Mouse (Mus musculus): ENCODE results near the gene Osbpl10. TPM values are rescaled to one million over a fixed set of nuclear protein-coding genes. Genes with fewer than 3 reads are reported as not detected.

Gene Osbpl10
- total and polyA plus RNA-seq, 3 experiments = 0.19 TPM; not detected in 2

DNA sequence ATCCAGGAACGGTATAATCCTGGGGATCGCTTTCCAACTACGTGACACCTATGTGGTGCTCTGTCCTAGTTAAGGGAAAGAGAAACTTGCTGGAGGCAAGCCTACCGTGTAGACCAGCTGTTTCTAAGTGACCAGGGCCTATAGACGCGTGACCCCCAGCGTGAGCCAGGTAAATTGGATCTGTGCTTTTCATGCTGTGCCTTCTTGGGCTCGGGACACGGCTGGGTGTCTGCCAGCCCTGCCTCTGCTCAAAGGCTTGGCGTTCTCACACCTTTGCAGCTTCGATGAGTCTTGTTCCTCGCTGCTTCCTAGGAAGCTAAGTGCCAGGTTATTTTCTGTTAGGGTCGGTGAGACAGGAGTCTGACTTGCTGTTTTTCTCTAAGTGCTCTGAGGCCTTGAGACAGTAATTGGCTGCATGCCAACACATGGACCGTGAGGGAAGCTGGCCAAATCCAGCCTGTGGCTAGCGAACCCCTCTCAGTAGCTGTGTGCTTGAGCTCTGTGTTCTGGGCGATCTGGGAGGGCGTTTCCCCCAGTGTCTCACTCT, 142.4 kb downstream of the Osbpl10 start:
- no peaks in the 10 kb centered on the region for H3K9me3 ChIP-seq (replicated peaks; ENCODE audit: low read length)
- in situ Hi-C loops (cut with MboI; ENCODE audit: low pct_ligation_motif_present, low pct_unique_long_range_greater_than_20kb, low sequenced_read_pairs) (no loop called here), dilution Hi-C loops (cut with MboI; ENCODE audit: extremely low pct_ligation_motif_present, extremely low pct_unique_long_range_greater_than_20kb, low sequenced_read_pairs) (no loop called here)
- H3K4me2 ChIP-seq (ENCODE audit: insufficient read depth, low read depth, poor library complexity, severe bottlenecking) = no peak overlapping the region
- no peaks in the 10 kb centered on the region for H3K27me3 ChIP-seq (replicated peaks)
- H3K36me3 ChIP-seq (replicated peaks in 1 of 2; ENCODE audit: control insufficient read depth in 1 of 2, insufficient read depth in 1 of 2, low read length in 1 of 2) = no peaks in the 10 kb centered on the region
- H3K4me1 ChIP-seq (ENCODE audit: control insufficient read depth in 1 of 2, insufficient read depth in 2 of 2) = no peaks in the 10 kb centered on the region
- no peak overlapping the region for H3K9ac ChIP-seq (ENCODE audit: insufficient read depth, low read depth)
- no peak overlapping the region for H3K27ac ChIP-seq (ENCODE audit: insufficient read depth, low read depth)
- H3K79me2 ChIP-seq (replicated peaks; ENCODE audit: control insufficient read depth, extremely low read depth, insufficient read depth, poor library complexity, severe bottlenecking) = no peaks in the 10 kb centered on the region
- TF ChIP-seq NELFE (IDR thresholded peaks at IDR 0.05; ENCODE audit: low read depth, low read length) = no peak
- TF ChIP-seq BHLHE40 (IDR thresholded peaks at IDR 0.05; ENCODE audit: low read depth, low read length) = no peak
- no peak for TF ChIP-seq CHD2 (IDR thresholded peaks at IDR 0.05; ENCODE audit: low read length)
- no peak for TF ChIP-seq UBTF (IDR thresholded peaks at IDR 0.05; ENCODE audit: low read depth, low read length)
- TF ChIP-seq MEF2A (IDR thresholded peaks at IDR 0.05; ENCODE audit: borderline replicate concordance, low read depth, low read length) = no peak
- TF ChIP-seq CTCF (conservative IDR thresholded peaks at IDR 0.05 in 1 of 2, IDR thresholded peaks at IDR 0.05 in 1 of 2; ENCODE audit: low read depth in 2 of 2, low read length in 2 of 2) = no peak
- no peak for TF ChIP-seq MAFK (IDR thresholded peaks at IDR 0.05; ENCODE audit: insufficient replicate concordance, low read length)
- no peak for TF ChIP-seq PAX5 (IDR thresholded peaks at IDR 0.05; ENCODE audit: low read length)
- no peak for TF ChIP-seq USF1 (IDR thresholded peaks at IDR 0.05; ENCODE audit: low read depth, low read length)
- no peak for TF ChIP-seq ELF1 (IDR thresholded peaks at IDR 0.05; ENCODE audit: low read depth, low read length)
- TF ChIP-seq HCFC1 (IDR thresholded peaks at IDR 0.05; ENCODE audit: low read depth, low read length) = no peak
- no peak for TF ChIP-seq POLR2A (IDR thresholded peaks at IDR 0.05; ENCODE audit: low read depth, low read length)
- no peak for TF ChIP-seq IRF4 (IDR thresholded peaks at IDR 0.05; ENCODE audit: low read depth, low read length)
- TF ChIP-seq MXI1 (IDR thresholded peaks at IDR 0.05; ENCODE audit: low read depth, low read length) = no peak
- no peak for TF ChIP-seq TBP (conservative IDR thresholded peaks at IDR 0.05; ENCODE audit: low read depth, low read length)
- no peak for TF ChIP-seq EP300 (IDR thresholded peaks at IDR 0.05; ENCODE audit: low read length)
- TF ChIP-seq RCOR1 (conservative IDR thresholded peaks at IDR 0.05; ENCODE audit: low read depth, low read length) = no peak
- TF ChIP-seq JUND (conservative IDR thresholded peaks at IDR 0.05; ENCODE audit: low read depth, low read length) = no peak
- no peak for TF ChIP-seq CHD1 (IDR thresholded peaks at IDR 0.05; ENCODE audit: low read depth, low read length)
- TF ChIP-seq ZC3H11A (IDR thresholded peaks at IDR 0.05; ENCODE audit: low read depth, low read length) = no peak
- no peak overlapping the region for H3K4me3 ChIP-seq (replicated peaks in 1 of 3; ENCODE audit: low read depth in 2 of 3, low read length in 2 of 3, poor library complexity in 1 of 3)
- no peak for DNase-seq (ENCODE audit: extremely low read depth)

DNA sequence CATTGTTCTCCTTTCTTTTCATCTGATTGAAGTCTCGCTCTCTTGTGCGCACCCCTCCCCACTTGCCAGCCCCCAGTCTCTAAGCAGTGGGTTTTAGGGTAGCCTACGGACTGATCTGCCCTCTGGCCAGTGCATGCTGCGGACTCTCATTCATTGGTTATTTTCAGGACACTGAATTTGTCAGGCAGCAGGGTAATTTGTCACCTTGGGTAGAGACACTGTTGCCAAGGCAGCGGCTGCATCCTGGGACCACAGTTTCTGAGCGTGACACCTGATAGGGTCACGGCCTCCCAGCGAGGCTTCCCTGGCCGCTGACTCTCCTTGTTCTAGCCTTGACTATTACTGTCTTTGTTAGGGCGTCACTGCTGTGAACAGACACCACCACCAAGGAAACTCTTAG, 149.0 kb downstream of the Osbpl10 start:
- Histone ChIP-seq H3K4me3 (replicated peaks in 1 of 3; ENCODE audit: low read depth in 2 of 3, low read length in 2 of 3, poor library complexity in 1 of 3) (no peak overlapping the region), H3K9me3 (replicated peaks; ENCODE audit: low read length) (no peaks in the 10 kb centered on the region), H3K27me3 (replicated peaks) (no peaks in the 10 kb centered on the region), H3K4me2 (ENCODE audit: insufficient read depth, low read depth, poor library complexity, severe bottlenecking) (no peak overlapping the region), H3K4me1 (ENCODE audit: control insufficient read depth in 1 of 2, insufficient read depth in 2 of 2) (no peaks in the 10 kb centered on the region), H3K79me2 (replicated peaks; ENCODE audit: control insufficient read depth, extremely low read depth, insufficient read depth, poor library complexity, severe bottlenecking) (no peaks in the 10 kb centered on the region), H3K27ac (ENCODE audit: insufficient read depth, low read depth) (no peak overlapping the region), H3K36me3 (replicated peaks in 1 of 2; ENCODE audit: control insufficient read depth in 1 of 2, insufficient read depth in 1 of 2, low read length in 1 of 2) (no peaks in the 10 kb centered on the region), H3K9ac (ENCODE audit: insufficient read depth, low read depth) (no peak overlapping the region)
- DNase-seq (ENCODE audit: extremely low read depth) = no peak
- dilution Hi-C loops (cut with MboI; ENCODE audit: extremely low pct_ligation_motif_present, extremely low pct_unique_long_range_greater_than_20kb, low sequenced_read_pairs) (no loop called here), in situ Hi-C loops (cut with MboI; ENCODE audit: low pct_ligation_motif_present, low pct_unique_long_range_greater_than_20kb, low sequenced_read_pairs) (no loop called here)
- TF ChIP-seq MAZ (IDR thresholded peaks at IDR 0.05; ENCODE audit: low read depth, low read length) (no peak), USF2 (conservative IDR thresholded peaks at IDR 0.05; ENCODE audit: low read depth, low read length) (no peak), RCOR1 (conservative IDR thresholded peaks at IDR 0.05; ENCODE audit: low read depth, low read length) (no peak), MAFK (IDR thresholded peaks at IDR 0.05; ENCODE audit: insufficient replicate concordance, low read length) (no peak), RAD21 (IDR thresholded peaks at IDR 0.05; ENCODE audit: low read depth, low read length) (no peak), ETS1 (conservative IDR thresholded peaks at IDR 0.05; ENCODE audit: low read depth, low read length) (no peak), E2F4 (IDR thresholded peaks at IDR 0.05; ENCODE audit: insufficient replicate concordance, low read depth, low read length) (no peak), ZC3H11A (IDR thresholded peaks at IDR 0.05; ENCODE audit: low read depth, low read length) (no peak), BHLHE40 (IDR thresholded peaks at IDR 0.05; ENCODE audit: low read depth, low read length) (no peak), NELFE (IDR thresholded peaks at IDR 0.05; ENCODE audit: low read depth, low read length) (no peak), KAT2A (IDR thresholded peaks at IDR 0.05; ENCODE audit: insufficient replicate concordance, low read length) (no peak), CTCF (conservative IDR thresholded peaks at IDR 0.05 in 1 of 2, IDR thresholded peaks at IDR 0.05 in 1 of 2; ENCODE audit: low read depth in 2 of 2, low read length in 2 of 2) (no peak), POLR2A (IDR thresholded peaks at IDR 0.05; ENCODE audit: low read depth, low read length) (no peak), GABPA (IDR thresholded peaks at IDR 0.05; ENCODE audit: insufficient replicate concordance, low read depth, low read length) (no peak), NRF1 (IDR thresholded peaks at IDR 0.05; ENCODE audit: low read depth, low read length) (no peak), ZNF384 (IDR thresholded peaks at IDR 0.05; ENCODE audit: low read depth, low read length) (no peak), ZMIZ1 (IDR thresholded peaks at IDR 0.05; ENCODE audit: low read depth, low read length) (no peak)

Data from CH12.LX (cell line).